Mouse (Mus musculus): ENCODE results near the gene Scn11a. TPM values are rescaled to one million over a fixed set of nuclear protein-coding genes. Genes with fewer than 3 reads are reported as not detected.

Gene Scn11a
- polyA plus RNA-seq, 1 experiment from 2014 or later, result 0.29 TPM

- Histone ChIP-seq H3K4me2 (no peak overlapping the region), H3K9me3 (no peaks in the 10 kb centered on the region), H3K36me3 (no peaks in the 10 kb centered on the region), H3K4me3 (no peak overlapping the region), H3K27ac (replicated peaks) (no peak overlapping the region), H3K4me1 (replicated peaks) (peaks cover 8% of the 10 kb centered on the region; the same call in 1 of the 2 replicates), H3K9ac (no peak overlapping the region), H3K27me3 (no peaks in the 10 kb centered on the region)
- WGBS, result 91% methylated on average over 11 of the region's 11 CpGs
- ATAC-seq (ENCODE audit: low FRiP score, low read depth), result no peak
These were observed 96.7 kb downstream of the Scn11a start for GRCm38 (mm10) chr9:119728412-119729097.

DNA sequence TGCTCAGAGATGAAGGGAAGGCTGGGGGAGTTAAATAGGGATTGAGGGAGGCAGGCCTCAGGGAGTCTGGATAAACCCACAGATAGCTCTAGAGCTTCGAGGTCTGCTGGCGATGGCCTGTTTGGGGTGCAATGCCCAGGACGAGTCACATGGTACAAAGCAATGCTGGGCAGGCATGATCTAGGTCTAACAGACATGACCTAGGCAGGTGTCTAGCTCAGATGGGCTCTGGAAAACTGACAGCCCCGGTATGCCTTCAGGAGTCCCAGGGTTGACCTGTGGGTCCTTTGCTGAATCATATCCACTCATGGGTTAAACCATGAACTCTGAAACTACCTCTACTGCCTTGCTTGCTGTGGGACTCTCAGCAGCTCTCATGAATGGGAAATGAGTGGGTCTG is 98.3 kb downstream of the Scn11a start:
- 94% methylated on average over 4 of the region's 4 CpGs for WGBS
- no peak for ATAC-seq (ENCODE audit: low FRiP score, low read depth)
- Histone ChIP-seq H3K9ac (no peak overlapping the region), H3K36me3 (no peaks in the 10 kb centered on the region), H3K4me1 (replicated peaks) (peaks cover 8% of the 10 kb centered on the region; the same call in 1 of the 2 replicates), H3K4me2 (no peak overlapping the region), H3K9me3 (no peaks in the 10 kb centered on the region), H3K27me3 (no peaks in the 10 kb centered on the region), H3K4me3 (no peak overlapping the region), H3K27ac (replicated peaks) (no peak overlapping the region)

- H3K36me3 ChIP-seq, result no peaks in the 10 kb centered on the region
- H3K9me3 ChIP-seq, result no peaks in the 10 kb centered on the region
- no peak overlapping the region for H3K9ac ChIP-seq
- H3K4me3 ChIP-seq, result no peak overlapping the region
- 0 out of 2 replicates have a peak, but pooled peaks cover 2% of the 10 kb centered on the region for H3K4me1 ChIP-seq (replicated peaks)
- no peaks in the 10 kb centered on the region for H3K27me3 ChIP-seq
- no peak overlapping the region for H3K27ac ChIP-seq (replicated peaks)
- WGBS, result 66% methylated on average over 6 of the region's 6 CpGs
- no peak overlapping the region for H3K4me2 ChIP-seq
- peak; percentile 51; the same call in 1 of the 2 replicates for ATAC-seq (ENCODE audit: low FRiP score, low read depth)
These were observed 99.9 kb downstream of the Scn11a start for GRCm38 (mm10) chr9:119725293-119725862.

DNA sequence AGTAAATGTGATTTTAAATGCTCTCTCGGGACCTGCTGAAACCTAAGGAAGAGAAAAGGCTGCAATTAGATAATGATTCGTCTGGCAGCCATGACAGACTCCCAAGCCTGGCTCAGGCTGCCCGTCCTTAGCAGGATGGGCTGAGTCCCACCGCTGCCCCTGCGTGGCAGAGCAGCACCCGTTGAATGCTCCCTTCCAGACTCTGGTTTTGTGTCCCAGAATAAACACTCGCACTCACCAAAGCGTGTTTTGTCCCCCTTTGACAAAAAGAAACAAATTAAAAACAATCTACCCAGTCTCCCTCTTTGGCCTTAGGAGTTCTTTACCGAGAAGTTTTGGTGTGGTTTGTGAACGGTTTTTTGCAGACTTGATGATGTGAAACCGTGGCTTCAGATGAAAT is 106.0 kb downstream of the Scn11a start, which contains the start of gene Scn10a:
Gene Scn10a (minus strand): TSS at position 101 of the 400 bp plus-strand sequence.
- Histone ChIP-seq H3K4me3 (no peak within 1 kb of the TSS), H3K27me3 (no peaks in the 10 kb centered on the region), H3K27ac (replicated peaks) (no peak within 1 kb of the TSS), H3K9ac (no peak within 1 kb of the TSS), H3K36me3 (no peaks in the 10 kb centered on the region), H3K4me1 (replicated peaks) (no peaks in the 10 kb centered on the region), H3K4me2 (no peak within 1 kb of the TSS), H3K9me3 (no peaks in the 10 kb centered on the region)
- 84% methylated on average over 11 of the region's 11 CpGs for WGBS
- ATAC-seq (ENCODE audit: low FRiP score, low read depth), result no peak

DNA sequence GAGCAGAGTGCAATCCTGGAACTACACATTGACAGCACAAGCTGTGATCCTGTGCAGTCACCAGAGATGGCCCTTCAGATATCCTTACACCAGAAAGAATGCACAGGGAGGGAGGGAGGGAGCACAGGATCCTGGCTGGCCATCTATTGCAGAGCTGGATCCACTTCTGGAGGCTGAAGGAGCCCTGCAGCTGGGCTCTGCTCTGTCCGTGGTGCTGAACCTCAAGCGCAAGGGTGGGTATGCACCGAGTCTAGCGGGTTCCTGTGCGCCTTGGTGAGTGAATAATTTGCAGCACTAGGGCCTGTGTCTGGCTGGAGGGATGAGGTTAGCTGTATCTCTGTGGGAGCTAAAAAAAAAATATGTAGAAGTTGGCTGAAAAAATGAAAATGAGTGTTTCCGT is 118.6 kb downstream of the Scn11a start:
- no peak for ATAC-seq (ENCODE audit: low FRiP score, low read depth)

More for the DNA sequence above, 118.6 kb downstream of the Scn11a start:
- whole genome bisulfite sequencing, result 15% methylated on average over 6 of the region's 6 CpGs
- no peak overlapping the region for H3K4me3 ChIP-seq
- no peaks in the 10 kb centered on the region for H3K4me1 ChIP-seq (replicated peaks)
- H3K9me3 ChIP-seq, result no peaks in the 10 kb centered on the region
- H3K4me2 ChIP-seq, result no peak overlapping the region
- no peaks in the 10 kb centered on the region for H3K27me3 ChIP-seq
- H3K27ac ChIP-seq (replicated peaks), result no peak overlapping the region
- H3K36me3 ChIP-seq, result no peaks in the 10 kb centered on the region
- H3K9ac ChIP-seq, result no peak overlapping the region

Other genes with a start within 250 kb of the Scn11a start
- gene Scn5a, start 246.4 kb downstream of the Scn11a start, polyA plus RNA-seq (2015; fragmentation: Nextera tagmentation; extraction: Ambion mirVana), result 0.31 and 0.42 TPM in 2 replicates
- 0.35 and 1.1 TPM in 2 replicates for gene Scn10a, start 106.1 kb downstream of the Scn11a start, polyA plus RNA-seq (2015; fragmentation: Nextera tagmentation; extraction: Ambion mirVana)
- 64.3 and 65.4 TPM in 2 replicates for gene Wdr48, start 69.4 kb upstream of the Scn11a start, polyA plus RNA-seq (2015; fragmentation: Nextera tagmentation; extraction: Ambion mirVana)
- 25.8 and 28.9 TPM in 2 replicates for gene Gorasp1, start 112.1 kb upstream of the Scn11a start, polyA plus RNA-seq (2015; fragmentation: Nextera tagmentation; extraction: Ambion mirVana)
- gene Ttc21a, start 112.2 kb upstream of the Scn11a start, polyA plus RNA-seq (2015; fragmentation: Nextera tagmentation; extraction: Ambion mirVana), result 1.2 and 1.5 TPM in 2 replicates
- gene Csrnp1, start 159.2 kb upstream of the Scn11a start, polyA plus RNA-seq (2015; fragmentation: Nextera tagmentation; extraction: Ambion mirVana), result 1.6 and 1.7 TPM in 2 replicates
- gene Xirp1, start 198.1 kb upstream of the Scn11a start, polyA plus RNA-seq (2015; fragmentation: Nextera tagmentation; extraction: Ambion mirVana), result not detected in 2 replicates
- 9.9 and 10.0 TPM in 2 replicates for gene Cx3cr1, start 244.4 kb upstream of the Scn11a start, polyA plus RNA-seq (2015; fragmentation: Nextera tagmentation; extraction: Ambion mirVana)